Mouse (Mus musculus): ENCODE measurements at regions not wholly inside any gene's neighbourhood (a gene's known extent, or its start where the extent isn't known, plus 50 kb on each side); places are given as distances from the start of the nearest gene placed in this dataset.

DNA sequence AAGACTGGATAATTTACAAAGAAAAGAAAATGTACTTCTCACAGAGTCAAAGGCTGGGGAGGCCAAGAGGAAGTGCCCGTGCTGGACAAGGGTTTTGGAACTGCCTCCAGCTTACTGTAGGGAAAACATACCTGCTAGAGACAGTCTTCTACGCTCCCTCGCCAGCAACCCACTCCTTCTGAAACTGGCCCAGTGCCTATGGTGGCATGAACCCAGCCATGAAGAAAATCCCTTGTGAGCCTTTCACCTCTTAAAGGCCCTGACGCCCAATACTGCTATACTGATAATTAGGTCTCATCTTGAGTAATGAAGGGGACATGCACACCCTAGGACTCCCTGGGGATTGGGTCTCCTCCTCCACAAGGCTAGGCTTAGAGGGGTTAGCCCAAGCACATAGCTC is 76.6 kb upstream of the Syt6 start:
- no peak for ATAC-seq (ENCODE audit: insufficient read depth)
- TF ChIP-seq CTCF (IDR thresholded peaks at IDR 0.05; ENCODE audit: low read depth) (no peak), EP300 (IDR thresholded peaks at IDR 0.05; ENCODE audit: low read depth) (no peak)
- Histone ChIP-seq H3K27ac (no peak overlapping the region), H3K4me1 (replicated peaks; ENCODE audit: control insufficient read depth in 2 of 2, insufficient read depth in 2 of 2, low read length in 1 of 2) (no peaks in the 10 kb centered on the region), H3K9ac (replicated peaks) (no peak overlapping the region), H3K9me3 (ENCODE audit: control insufficient read depth, low read length) (no peaks in the 10 kb centered on the region), H3K4me3 (ENCODE audit: insufficient read depth in 1 of 2, low read depth in 2 of 2, low read length in 2 of 2) (no peak overlapping the region), H3K27me3 (ENCODE audit: control insufficient read depth, insufficient read depth, low read length) (no peaks in the 10 kb centered on the region), H3K4me2 (ENCODE audit: low read depth) (no peak overlapping the region), H3K36me3 (replicated peaks; ENCODE audit: control insufficient read depth, insufficient read depth, low read depth) (no peaks in the 10 kb centered on the region)
- no peak for DNase-seq (ENCODE audit: low read depth in 3 of 3, low spot score in 3 of 3)
- WGBS (ENCODE audit: insufficient replicate concordance), result 65% methylated on average over 4 of the region's 4 CpGs

DNA sequence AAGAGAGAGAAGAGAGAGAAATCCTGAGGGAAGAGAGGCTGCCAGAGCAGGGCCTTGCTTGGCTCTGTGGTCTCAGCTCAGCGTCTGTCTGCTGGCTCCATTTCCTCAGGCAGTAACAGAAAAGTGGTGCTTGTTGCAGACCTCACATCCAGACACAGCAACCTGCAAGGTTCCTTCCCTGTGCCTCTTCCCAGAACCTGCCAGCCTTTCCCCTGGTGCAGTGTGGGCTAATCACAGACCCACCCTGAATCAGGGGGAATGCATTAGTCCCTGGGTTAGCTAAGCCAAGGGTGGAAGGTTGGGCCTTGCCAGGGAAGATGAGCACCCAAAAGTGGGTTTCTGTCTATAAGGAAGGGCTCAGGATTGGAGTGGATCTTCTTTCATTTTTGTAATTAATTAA is 75.2 kb upstream of the Syt6 start:
- Histone ChIP-seq H3K9ac (replicated peaks) (no peak overlapping the region), H3K4me2 (ENCODE audit: low read depth) (no peak overlapping the region), H3K4me3 (ENCODE audit: insufficient read depth in 1 of 2, low read depth in 2 of 2, low read length in 2 of 2) (no peak overlapping the region), H3K36me3 (replicated peaks; ENCODE audit: control insufficient read depth, insufficient read depth, low read depth) (no peaks in the 10 kb centered on the region), H3K27ac (no peak overlapping the region), H3K9me3 (ENCODE audit: control insufficient read depth, low read length) (no peaks in the 10 kb centered on the region), H3K4me1 (replicated peaks; ENCODE audit: control insufficient read depth in 2 of 2, insufficient read depth in 2 of 2, low read length in 1 of 2) (no peaks in the 10 kb centered on the region), H3K27me3 (ENCODE audit: control insufficient read depth, insufficient read depth, low read length) (no peaks in the 10 kb centered on the region)
- DNase-seq (ENCODE audit: low read depth in 3 of 3, low spot score in 3 of 3) (no peak), ATAC-seq (ENCODE audit: insufficient read depth) (no peak)
- TF ChIP-seq EP300 (IDR thresholded peaks at IDR 0.05; ENCODE audit: low read depth), result no peak
- no peak for TF ChIP-seq CTCF (IDR thresholded peaks at IDR 0.05; ENCODE audit: low read depth)
- WGBS (ENCODE audit: insufficient replicate concordance), result 28% methylated on average over 1 of the region's 1 CpGs

DNA sequence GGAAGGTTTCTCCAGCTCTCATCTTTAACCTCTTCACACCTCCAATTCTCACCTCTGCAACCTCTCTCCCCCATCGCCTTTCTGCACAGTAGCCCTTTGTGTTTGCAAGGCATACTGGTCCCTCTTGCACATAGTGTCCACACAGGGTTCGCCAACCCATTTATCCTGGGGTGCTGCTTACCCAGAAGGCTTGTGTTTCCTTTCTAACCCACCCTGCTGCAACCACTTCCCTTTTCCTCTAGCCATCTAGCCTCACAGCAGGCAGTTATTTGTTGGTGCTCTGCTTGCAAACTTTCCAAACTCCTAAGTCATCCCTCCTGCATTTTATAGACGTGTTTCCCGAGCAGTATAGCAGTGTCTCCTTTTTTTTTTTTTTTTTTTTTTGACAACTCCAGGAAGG is 74.7 kb upstream of the Syt6 start:
- Histone ChIP-seq H3K4me2 (ENCODE audit: low read depth) (no peak overlapping the region), H3K27me3 (ENCODE audit: control insufficient read depth, insufficient read depth, low read length) (no peaks in the 10 kb centered on the region), H3K36me3 (replicated peaks; ENCODE audit: control insufficient read depth, insufficient read depth, low read depth) (no peaks in the 10 kb centered on the region), H3K9me3 (ENCODE audit: control insufficient read depth, low read length) (no peaks in the 10 kb centered on the region), H3K4me1 (replicated peaks; ENCODE audit: control insufficient read depth in 2 of 2, insufficient read depth in 2 of 2, low read length in 1 of 2) (no peaks in the 10 kb centered on the region), H3K9ac (replicated peaks) (no peak overlapping the region), H3K27ac (no peak overlapping the region), H3K4me3 (ENCODE audit: insufficient read depth in 1 of 2, low read depth in 2 of 2, low read length in 2 of 2) (no peak overlapping the region)
- WGBS (ENCODE audit: insufficient replicate concordance), result 16% methylated on average over 4 of the region's 4 CpGs
- TF ChIP-seq CTCF (IDR thresholded peaks at IDR 0.05; ENCODE audit: low read depth) (no peak), EP300 (IDR thresholded peaks at IDR 0.05; ENCODE audit: low read depth) (no peak)
- no peak for DNase-seq (ENCODE audit: low read depth in 3 of 3, low spot score in 3 of 3)
- ATAC-seq (ENCODE audit: insufficient read depth), result no peak

DNA sequence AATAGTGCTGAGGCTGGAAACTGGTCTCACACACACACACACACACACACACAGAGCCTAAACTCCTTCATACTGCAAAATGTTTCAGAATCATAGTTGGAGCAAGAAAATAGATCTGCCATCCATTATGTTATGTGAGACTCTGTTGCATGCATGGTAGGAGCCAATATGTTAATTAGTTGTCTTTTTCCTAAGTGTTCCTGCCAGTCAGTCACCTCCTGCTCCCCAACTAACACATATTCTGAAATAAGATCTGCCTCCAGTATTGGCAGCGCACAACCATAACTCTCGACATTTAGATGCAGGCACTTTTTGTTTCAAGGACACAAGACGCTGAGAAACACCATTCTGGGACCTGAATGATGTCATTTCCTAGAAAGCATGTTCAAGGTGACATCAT is 70.9 kb upstream of the Syt6 start:
- DNase-seq (ENCODE audit: low read depth in 3 of 3, low spot score in 3 of 3) (no peak), ATAC-seq (ENCODE audit: insufficient read depth) (no peak)
- 51% methylated on average over 3 of the region's 3 CpGs for WGBS (ENCODE audit: insufficient replicate concordance)
- Histone ChIP-seq H3K9ac (replicated peaks) (no peak overlapping the region), H3K27me3 (ENCODE audit: control insufficient read depth, insufficient read depth, low read length) (no peaks in the 10 kb centered on the region), H3K4me2 (ENCODE audit: low read depth) (no peak overlapping the region), H3K27ac (no peak overlapping the region), H3K36me3 (replicated peaks; ENCODE audit: control insufficient read depth, insufficient read depth, low read depth) (no peaks in the 10 kb centered on the region), H3K4me3 (ENCODE audit: insufficient read depth in 1 of 2, low read depth in 2 of 2, low read length in 2 of 2) (no peak overlapping the region), H3K4me1 (replicated peaks; ENCODE audit: control insufficient read depth in 2 of 2, insufficient read depth in 2 of 2, low read length in 1 of 2) (no peaks in the 10 kb centered on the region), H3K9me3 (ENCODE audit: control insufficient read depth, low read length) (no peaks in the 10 kb centered on the region)
- TF ChIP-seq CTCF (IDR thresholded peaks at IDR 0.05; ENCODE audit: low read depth), result no peak

DNA sequence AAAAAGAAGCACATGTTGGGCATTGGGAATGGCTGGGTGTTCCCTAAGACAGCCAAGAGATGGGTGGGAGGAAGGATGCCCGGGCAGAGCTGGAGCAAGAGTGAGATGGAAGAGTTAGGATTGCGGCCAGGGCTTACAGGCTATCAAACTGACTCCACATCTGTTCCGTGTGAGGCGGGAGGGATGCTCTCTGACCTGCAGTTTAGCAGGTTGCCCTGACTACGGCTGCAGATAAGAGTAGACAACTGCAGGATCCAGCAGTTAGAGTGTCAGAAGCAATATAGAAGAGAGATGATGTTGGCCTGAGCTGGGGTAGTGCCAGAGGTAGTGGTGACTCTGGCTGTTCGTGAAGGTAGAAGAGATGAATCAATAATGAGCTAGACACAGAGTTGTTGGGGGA is 61.6 kb upstream of the Syt6 start:
- H3K4me3 ChIP-seq (ENCODE audit: insufficient read depth in 1 of 2, low read depth in 2 of 2, low read length in 2 of 2), result no peak overlapping the region
- no peak for ATAC-seq (ENCODE audit: insufficient read depth)
- no peak overlapping the region for H3K9ac ChIP-seq (replicated peaks)
- TF ChIP-seq CTCF (IDR thresholded peaks at IDR 0.05; ENCODE audit: low read depth), result no peak
- no peak overlapping the region for H3K4me2 ChIP-seq (ENCODE audit: low read depth)
- H3K4me1 ChIP-seq (replicated peaks; ENCODE audit: control insufficient read depth in 2 of 2, insufficient read depth in 2 of 2, low read length in 1 of 2), result no peaks in the 10 kb centered on the region
- 54% methylated on average over 6 of the region's 6 CpGs for WGBS (ENCODE audit: insufficient replicate concordance)
- H3K9me3 ChIP-seq (ENCODE audit: control insufficient read depth, low read length), result no peaks in the 10 kb centered on the region
- H3K27me3 ChIP-seq (ENCODE audit: control insufficient read depth, insufficient read depth, low read length), result no peaks in the 10 kb centered on the region
- no peak overlapping the region for H3K27ac ChIP-seq
- H3K36me3 ChIP-seq (replicated peaks; ENCODE audit: control insufficient read depth, insufficient read depth, low read depth), result no peaks in the 10 kb centered on the region
- no peak for DNase-seq (ENCODE audit: low read depth in 3 of 3, low spot score in 3 of 3)

DNA sequence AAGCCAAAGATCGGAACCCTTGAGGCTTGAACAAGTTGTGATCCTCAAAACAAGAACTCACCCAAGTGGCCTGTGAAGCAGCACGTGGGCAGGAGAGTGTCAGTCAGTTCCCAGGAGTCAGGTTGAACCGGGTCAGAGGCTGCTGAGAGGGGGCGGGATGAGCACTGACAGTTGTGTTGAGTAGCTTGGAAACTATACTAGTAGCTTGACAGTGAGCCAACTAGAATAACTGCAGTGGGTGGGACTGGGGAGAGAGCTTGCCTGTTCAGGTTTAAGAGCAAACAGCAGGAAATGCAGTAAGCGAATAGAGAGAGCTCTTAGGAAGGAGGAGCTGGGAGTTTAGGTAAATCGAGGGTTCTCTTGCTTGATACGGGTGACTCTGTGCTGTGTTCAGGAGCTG is 61.0 kb upstream of the Syt6 start:
- H3K4me3 ChIP-seq (ENCODE audit: insufficient read depth in 1 of 2, low read depth in 2 of 2, low read length in 2 of 2), result no peak overlapping the region
- no peaks in the 10 kb centered on the region for H3K27me3 ChIP-seq (ENCODE audit: control insufficient read depth, insufficient read depth, low read length)
- no peaks in the 10 kb centered on the region for H3K9me3 ChIP-seq (ENCODE audit: control insufficient read depth, low read length)
- no peak overlapping the region for H3K27ac ChIP-seq
- no peaks in the 10 kb centered on the region for H3K36me3 ChIP-seq (replicated peaks; ENCODE audit: control insufficient read depth, insufficient read depth, low read depth)
- DNase-seq (ENCODE audit: low read depth in 3 of 3, low spot score in 3 of 3), result no peak
- no peak for TF ChIP-seq EP300 (IDR thresholded peaks at IDR 0.05; ENCODE audit: low read depth)
- TF ChIP-seq CTCF (IDR thresholded peaks at IDR 0.05; ENCODE audit: low read depth), result no peak
- ATAC-seq (ENCODE audit: insufficient read depth), result no peak
- WGBS (ENCODE audit: insufficient replicate concordance), result 41% methylated on average over 7 of the region's 7 CpGs
- H3K4me2 ChIP-seq (ENCODE audit: low read depth), result no peak overlapping the region
- no peak overlapping the region for H3K9ac ChIP-seq (replicated peaks)
- H3K4me1 ChIP-seq (replicated peaks; ENCODE audit: control insufficient read depth in 2 of 2, insufficient read depth in 2 of 2, low read length in 1 of 2), result no peaks in the 10 kb centered on the region
